Mouse (Mus musculus) lung, postnatal 0 days (tissue): ENCODE results near the gene Filip1l.

Experiments used
- CTCF ChIP-seq: IDR thresholded peaks from 2 replicates; pipeline ENCODE4 v1.5.1; 2016; ENCODE audit warnings: antibody characterized with exemption, mild to moderate bottlenecking
- EP300 ChIP-seq: IDR thresholded peaks from 2 replicates; pipeline ENCODE4 v1.6.1; 2016; ENCODE audit warnings: antibody characterized with exemption, mild to moderate bottlenecking, control low read depth

- TF ChIP-seq CTCF: no peak
- peak; percentile 89 for TF ChIP-seq EP300
Observed at GRCm38 (mm10) chr16:57403825-57404224, 50.9 kb downstream of the Filip1l start.
